Mouse (Mus musculus) gastrocnemius, postnatal 25 days (tissue): ENCODE results near the gene Klf13. TPM values are rescaled to one million over a fixed set of nuclear protein-coding genes. Genes with fewer than 3 reads are reported as not detected.

ENCODE experiments used
- DNase-seq: peaks from one replicate; pipeline ENCODE4 v3.0.0; 2022
- long read RNA-seq, 2 experiments: library from polyadenylated mRNA; stranded (forward); transcript quantifications; one replicate each; pipeline ENCODE4 v2.0.0; 2021
- total RNA-seq, 2 experiments: library from RNA; stranded (reverse); gene quantifications; 1 replicate in 1 of 2; 2 replicates in 1 of 2; pipeline ENCODE4 v1.2.3; 2021

Klf13 gene
- total RNA-seq, result 10 to 100 TPM; 38.9 to 43.1 TPM
- long read RNA-seq, experiment 1, full-length matches to known transcripts, result 2 of 17 reads
- long read RNA-seq, experiment 1, partial matches to known transcripts, result 4 of 17 reads
- long read RNA-seq, experiment 1, other reads (novel, unspliced or antisense), result 11 of 17 reads
- long read RNA-seq, experiment 2, full-length matches to known transcripts, result 3 of 20 reads
- long read RNA-seq, experiment 2, partial matches to known transcripts, result 1 of 20 reads
- long read RNA-seq, experiment 2, other reads (novel, unspliced or antisense), result 16 of 20 reads

GRCm38 (mm10) chr7:63938914-63939396 lies at the start of gene Klf13:
Klf13 (minus strand) TSS chr7:63938915.
- DNase-seq, result peak; percentile 99

GRCm38 (mm10) chr7:63988391-63988790 lies 49.7 kb upstream of the Klf13 start:
- no peak for DNase-seq

GRCm38 (mm10) chr7:63986407-63987182 lies 47.9 kb upstream of the Klf13 start:
- DNase-seq, result peak; percentile 41

GRCm38 (mm10) chr7:63985696-63986406 lies 47.1 kb upstream of the Klf13 start:
- DNase-seq, result no peak

GRCm38 (mm10) chr7:63985266-63985665 lies 46.6 kb upstream of the Klf13 start:
- no peak for DNase-seq

- no peak for DNase-seq
Observed at GRCm38 (mm10) chr7:63984329-63984728, 45.6 kb upstream of the Klf13 start.

- DNase-seq, result no peak
Observed at GRCm38 (mm10) chr7:63977631-63978030, 38.9 kb upstream of the Klf13 start.

- DNase-seq, result no peak
Observed at GRCm38 (mm10) chr7:63970986-63971385, 32.3 kb upstream of the Klf13 start.

- DNase-seq, result no peak
Observed at GRCm38 (mm10) chr7:63969941-63970340, 31.2 kb upstream of the Klf13 start.

- no peak for DNase-seq
Observed at GRCm38 (mm10) chr7:63965635-63966418, 27.1 kb upstream of the Klf13 start.

GRCm38 (mm10) chr7:63965135-63965534 lies 26.4 kb upstream of the Klf13 start:
- peak; percentile 59 for DNase-seq

- no peak for DNase-seq
Observed at GRCm38 (mm10) chr7:63964121-63964520, 25.4 kb upstream of the Klf13 start.

- no peak for DNase-seq
Observed at GRCm38 (mm10) chr7:63963632-63964031, 24.9 kb upstream of the Klf13 start.

GRCm38 (mm10) chr7:63957872-63958640 lies 19.3 kb upstream of the Klf13 start:
- DNase-seq, result no peak

- DNase-seq, result peak; percentile 29
Observed at GRCm38 (mm10) chr7:63956981-63957713, 18.4 kb upstream of the Klf13 start.

- no peak for DNase-seq
Observed at GRCm38 (mm10) chr7:63956138-63956823, 17.6 kb upstream of the Klf13 start.

GRCm38 (mm10) chr7:63955440-63955839 lies 16.7 kb upstream of the Klf13 start:
- DNase-seq, result no peak

GRCm38 (mm10) chr7:63952077-63952898 lies 13.6 kb upstream of the Klf13 start:
- no peak for DNase-seq
